Mouse (Mus musculus): ENCODE measurements around the gene Zfp93. TPM values are rescaled to one million over a fixed set of nuclear protein-coding genes. Genes with fewer than 3 reads are reported as not detected.

Gene Zfp93
- total and polyA plus RNA-seq, 3 experiments = not detected

GRCm38 (mm10) chr7:24294763-24295162 is 24.5 kb downstream of the Zfp93 start:
- H3K36me3 ChIP-seq (ENCODE audit: control insufficient read depth in 1 of 2, insufficient read depth in 2 of 2, low read length in 2 of 2) = no peaks in the 10 kb centered on the region; a peak in 1 of 4 replicates
- TF ChIP-seq EP300 (IDR thresholded peaks at IDR 0.05; ENCODE audit: low read depth in 1 of 2, low read length in 2 of 2) (no peak), SIN3A (IDR thresholded peaks at IDR 0.05; ENCODE audit: low read length) (no peak), ETS1 (IDR thresholded peaks at IDR 0.05; ENCODE audit: low read depth, low read length) (no peak), UBTF (IDR thresholded peaks at IDR 0.05; ENCODE audit: borderline replicate concordance, insufficient read depth, low read depth, low read length) (no peak), HCFC1 (IDR thresholded peaks at IDR 0.05; ENCODE audit: low read depth, low read length) (no peak), GATA1 (IDR thresholded peaks at IDR 0.05; ENCODE audit: low read depth, low read length) (no peak), NELFE (IDR thresholded peaks at IDR 0.05; ENCODE audit: low read depth, low read length) (no peak)
- no peak for DNase-seq (ENCODE audit: low read depth, low spot score)
- peaks cover 4% of the 10 kb centered on the region for H3K79me2 ChIP-seq (ENCODE audit: control insufficient read depth, insufficient read depth, low read length, poor library complexity)
- no peaks in the 10 kb centered on the region for H3K27me3 ChIP-seq (ENCODE audit: control insufficient read depth in 1 of 2, insufficient read depth in 2 of 2, low read length in 2 of 2)
- H3K9me3 ChIP-seq (replicated peaks; ENCODE audit: insufficient read depth, low read length) = no peaks in the 10 kb centered on the region
- H3K4me1 ChIP-seq (ENCODE audit: control insufficient read depth in 1 of 2, insufficient read depth in 2 of 2, low read length in 2 of 2) = no peaks in the 10 kb centered on the region
- no peak overlapping the region for H3K27ac ChIP-seq (ENCODE audit: control insufficient read depth, low read depth, low read length)
- H3K4me3 ChIP-seq (ENCODE audit: control insufficient read depth in 1 of 2, insufficient read depth in 1 of 2, low read depth in 2 of 2, low read length in 2 of 2) = no peak overlapping the region
- no peak overlapping the region for H3K9ac ChIP-seq (ENCODE audit: control insufficient read depth, low read depth, low read length, poor library complexity, severe bottlenecking)

- H3K9ac ChIP-seq (ENCODE audit: control insufficient read depth, low read depth, low read length, poor library complexity, severe bottlenecking) = no peak overlapping the region
- H3K27me3 ChIP-seq (ENCODE audit: control insufficient read depth in 1 of 2, insufficient read depth in 2 of 2, low read length in 2 of 2) = no peaks in the 10 kb centered on the region
Measured at GRCm38 (mm10) chr7:24295376-24295775, 25.2 kb downstream of the Zfp93 start.

GRCm38 (mm10) chr7:24296386-24296785 is 26.2 kb downstream of the Zfp93 start:
- Histone ChIP-seq H3K9ac (ENCODE audit: control insufficient read depth, low read depth, low read length, poor library complexity, severe bottlenecking) (no peak overlapping the region), H3K4me3 (ENCODE audit: control insufficient read depth in 1 of 2, insufficient read depth in 1 of 2, low read depth in 2 of 2, low read length in 2 of 2) (no peak overlapping the region), H3K27me3 (ENCODE audit: control insufficient read depth in 1 of 2, insufficient read depth in 2 of 2, low read length in 2 of 2) (no peaks in the 10 kb centered on the region), H3K4me1 (ENCODE audit: control insufficient read depth in 1 of 2, insufficient read depth in 2 of 2, low read length in 2 of 2) (no peaks in the 10 kb centered on the region; a peak in 1 of 4 replicates), H3K79me2 (ENCODE audit: control insufficient read depth, insufficient read depth, low read length, poor library complexity) (peaks cover 5% of the 10 kb centered on the region), H3K36me3 (ENCODE audit: control insufficient read depth in 1 of 2, insufficient read depth in 2 of 2, low read length in 2 of 2) (no peaks in the 10 kb centered on the region; a peak in 1 of 4 replicates), H3K9me3 (replicated peaks; ENCODE audit: insufficient read depth, low read length) (no peaks in the 10 kb centered on the region), H3K27ac (ENCODE audit: control insufficient read depth, low read depth, low read length) (no peak overlapping the region)
- no peak for DNase-seq (ENCODE audit: low read depth, low spot score)
- TF ChIP-seq POLR2A (IDR thresholded peaks at IDR 0.05; ENCODE audit: control insufficient read depth in 1 of 2, insufficient read depth in 1 of 2, low read depth in 1 of 2, low read length in 2 of 2, poor library complexity in 1 of 2) (no peak), MAX (IDR thresholded peaks at IDR 0.05; ENCODE audit: low read length) (no peak), MAFK (IDR thresholded peaks at IDR 0.05; ENCODE audit: borderline replicate concordance, low read depth, low read length) (no peak), CHD1 (IDR thresholded peaks at IDR 0.05; ENCODE audit: low read depth, low read length) (no peak), ZNF384 (IDR thresholded peaks at IDR 0.05; ENCODE audit: low read depth, low read length) (no peak), EP300 (IDR thresholded peaks at IDR 0.05; ENCODE audit: low read depth in 1 of 2, low read length in 2 of 2) (no peak), MXI1 (IDR thresholded peaks at IDR 0.05; ENCODE audit: low read depth, low read length) (no peak), ELF1 (IDR thresholded peaks at IDR 0.05; ENCODE audit: low read depth, low read length) (no peak), ZKSCAN1 (IDR thresholded peaks at IDR 0.05; ENCODE audit: low read depth, low read length) (no peak), GABPA (IDR thresholded peaks at IDR 0.05; ENCODE audit: low read depth, low read length) (no peak), TCF12 (IDR thresholded peaks at IDR 0.05; ENCODE audit: low read depth, low read length) (no peak), GATA1 (IDR thresholded peaks at IDR 0.05; ENCODE audit: low read depth, low read length) (no peak), ZMIZ1 (IDR thresholded peaks at IDR 0.05; ENCODE audit: low read depth, low read length) (no peak), MEF2A (IDR thresholded peaks at IDR 0.05; ENCODE audit: extremely low read depth, insufficient replicate concordance, low read depth, low read length, poor library complexity, severe bottlenecking) (no peak), POLR2AphosphoS2 (IDR thresholded peaks at IDR 0.05; ENCODE audit: low read length) (no peak), ZC3H11A (IDR thresholded peaks at IDR 0.05; ENCODE audit: low read depth, low read length) (no peak), USF1 (IDR thresholded peaks at IDR 0.05; ENCODE audit: low read depth, low read length) (no peak), NELFE (IDR thresholded peaks at IDR 0.05; ENCODE audit: low read depth, low read length) (no peak), SIN3A (IDR thresholded peaks at IDR 0.05; ENCODE audit: low read length) (no peak), JUND (IDR thresholded peaks at IDR 0.05; ENCODE audit: low read depth, low read length) (no peak)

More at GRCm38 (mm10) chr7:24295376-24295775, 25.2 kb downstream of the Zfp93 start:
- no peaks in the 10 kb centered on the region for H3K4me1 ChIP-seq (ENCODE audit: control insufficient read depth in 1 of 2, insufficient read depth in 2 of 2, low read length in 2 of 2)
- H3K79me2 ChIP-seq (ENCODE audit: control insufficient read depth, insufficient read depth, low read length, poor library complexity) = peaks cover 4% of the 10 kb centered on the region
- no peak for TF ChIP-seq ZC3H11A (IDR thresholded peaks at IDR 0.05; ENCODE audit: low read depth, low read length)
- TF ChIP-seq ELF1 (IDR thresholded peaks at IDR 0.05; ENCODE audit: low read depth, low read length) = no peak
- no peak for TF ChIP-seq HCFC1 (IDR thresholded peaks at IDR 0.05; ENCODE audit: low read depth, low read length)
- TF ChIP-seq TBP (IDR thresholded peaks at IDR 0.05; ENCODE audit: low read depth, low read length) = no peak
- no peak for TF ChIP-seq CHD2 (IDR thresholded peaks at IDR 0.05; ENCODE audit: low read length)
- no peak for TF ChIP-seq SMC3 (IDR thresholded peaks at IDR 0.05; ENCODE audit: low read depth, low read length)
- no peak for TF ChIP-seq POLR2AphosphoS2 (IDR thresholded peaks at IDR 0.05; ENCODE audit: low read length)
- no peaks in the 10 kb centered on the region for H3K9me3 ChIP-seq (replicated peaks; ENCODE audit: insufficient read depth, low read length)
- H3K4me3 ChIP-seq (ENCODE audit: control insufficient read depth in 1 of 2, insufficient read depth in 1 of 2, low read depth in 2 of 2, low read length in 2 of 2) = no peak overlapping the region
- H3K27ac ChIP-seq (ENCODE audit: control insufficient read depth, low read depth, low read length) = no peak overlapping the region
- no peak for DNase-seq (ENCODE audit: low read depth, low spot score)
- H3K36me3 ChIP-seq (ENCODE audit: control insufficient read depth in 1 of 2, insufficient read depth in 2 of 2, low read length in 2 of 2) = no peaks in the 10 kb centered on the region; a peak in 1 of 4 replicates
